Mouse (Mus musculus) bone marrow, adult 2 months (tissue): ENCODE measurements around the gene Ikzf2.

Experiments used
- CTCF ChIP-seq: fragments of 200-500 bp; IDR thresholded peaks from 2 replicates; pipeline ENCODE4 v1.5.1; 2011; ENCODE audit warnings: low read length, control low read depth; ENCODE audit not compliant: control insufficient read depth, insufficient read depth
- POLR2A ChIP-seq: fragments of 200-500 bp; IDR thresholded peaks from 2 replicates; pipeline ENCODE4 v1.6.1; 2011; ENCODE audit warnings: low read depth, mild to moderate bottlenecking, control low read depth, low read length, borderline replicate concordance; ENCODE audit not compliant: control insufficient read depth

DNA sequence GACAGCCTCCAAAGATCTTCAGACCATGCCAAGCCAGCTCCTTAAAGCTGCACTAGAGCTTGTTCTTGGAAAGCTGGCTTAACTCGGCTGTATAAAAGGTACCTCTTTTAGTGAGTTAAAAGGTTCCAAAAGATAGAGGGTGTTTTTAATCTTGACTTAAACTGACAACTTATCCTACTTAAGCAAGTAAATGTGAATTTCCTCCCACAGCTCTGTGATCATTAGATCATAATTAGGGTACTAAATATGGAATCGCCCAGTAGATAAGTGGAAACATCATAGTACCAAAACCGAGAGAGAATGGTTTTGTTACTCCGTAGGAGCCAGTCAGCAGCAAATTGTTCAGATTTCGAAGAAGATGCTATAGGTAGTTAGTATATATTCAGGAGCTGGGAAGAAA is 187.4 kb downstream of the Ikzf2 start:
- no peak for TF ChIP-seq CTCF
- TF ChIP-seq POLR2A = no peak
